Mouse (Mus musculus): ENCODE measurements around the gene Ptgr1.

GRCm38 (mm10) chr4:59009186-59009585, 22.3 kb upstream of the Ptgr1 start:
- TF ChIP-seq CTCF (IDR thresholded peaks at IDR 0.05; ENCODE audit: extremely low read depth, insufficient read depth, low read length) (no peak), POLR2A (IDR thresholded peaks at IDR 0.05; ENCODE audit: extremely low read depth, insufficient read depth, low read length) (no peak)

Data from cortical plate, adult 2 months (tissue).